Mouse (Mus musculus) G1E (cell line): ENCODE results near the gene Ntmt1.

Experiments
- CTCF ChIP-seq: IDR thresholded peaks from 2 replicates; pipeline ENCODE4 v1.5.1; 2012; ENCODE audit warnings: low read depth, low read length, inconsistent platforms, mixed read lengths
- TAL1 ChIP-seq: conservative IDR thresholded peaks from 2 replicates; pipeline ENCODE4 v1.6.1; 2012; ENCODE audit warnings: low read depth, low read length, inconsistent platforms, mixed read lengths

GRCm38 (mm10) chr2:30809503-30809902 lies 1.9 kb downstream of the Ntmt1 start:
- no peak for TF ChIP-seq CTCF
- TF ChIP-seq TAL1, result no peak
